Mouse (Mus musculus): Measurements from ENCODE around the gene Gm20604.

Gm20604 gene

DNA sequence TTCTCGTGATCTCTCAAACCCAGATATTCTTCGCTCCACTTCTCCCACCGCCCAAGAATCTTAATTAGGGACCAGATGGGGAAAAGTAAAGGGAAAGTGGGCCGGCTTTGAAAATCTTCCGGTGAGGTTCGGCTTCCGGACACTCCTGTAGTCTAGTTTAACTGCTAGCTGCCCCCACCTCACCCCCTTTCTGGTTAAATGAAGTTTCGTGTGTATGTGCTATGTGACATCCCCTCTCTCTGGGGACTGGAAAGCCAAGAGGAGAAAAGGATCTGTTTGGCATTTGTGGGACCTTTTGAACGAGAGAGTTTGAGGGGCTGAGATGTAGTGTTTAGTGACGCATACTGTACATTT is at the start of gene Gm20604:
Gene Gm20604 (minus strand): TSS at position 270 of the 354 bp plus-strand sequence.
- DNase-seq, result no peak

DNA sequence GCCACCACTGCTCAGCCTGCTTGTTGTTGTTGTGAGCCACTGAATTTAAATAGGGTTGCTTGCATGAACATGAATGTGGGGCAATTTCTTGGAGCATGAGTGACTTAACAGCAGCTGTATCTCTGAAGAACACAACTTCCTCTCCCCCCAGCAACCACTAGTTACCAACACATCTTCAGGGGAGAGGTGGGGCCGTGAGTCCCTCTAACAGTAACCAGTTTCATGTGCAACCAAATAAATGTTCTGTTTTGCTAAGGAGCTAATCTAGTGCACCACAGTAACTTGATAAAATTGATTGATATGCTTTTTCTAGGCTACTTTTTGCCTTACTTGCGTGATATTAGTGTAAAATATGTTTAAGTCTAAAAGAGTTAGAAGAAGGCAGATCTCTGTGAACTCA is 41.1 kb upstream of the Gm20604 start:
- DNase-seq, result no peak

DNA sequence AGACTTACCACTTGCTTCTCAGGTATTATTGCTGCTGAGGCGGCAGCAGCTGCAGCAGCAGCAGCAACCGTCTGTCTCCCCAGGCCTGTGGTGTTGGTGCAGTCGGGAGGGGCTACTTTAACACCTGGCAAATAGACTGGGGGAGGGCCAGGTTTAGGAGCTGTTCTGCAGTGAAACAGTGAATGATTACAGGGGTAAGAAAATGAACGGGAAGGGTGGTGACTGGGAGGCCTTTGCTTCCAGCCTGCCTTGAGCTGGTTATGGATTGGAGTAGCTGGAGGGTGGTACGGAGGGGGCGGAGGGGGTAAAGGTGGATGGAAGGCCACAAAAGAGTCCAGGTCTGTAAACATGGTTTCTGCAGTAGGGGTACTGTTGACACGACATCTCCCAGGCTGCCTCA is 29.5 kb upstream of the Gm20604 start:
- no peak for DNase-seq

DNA sequence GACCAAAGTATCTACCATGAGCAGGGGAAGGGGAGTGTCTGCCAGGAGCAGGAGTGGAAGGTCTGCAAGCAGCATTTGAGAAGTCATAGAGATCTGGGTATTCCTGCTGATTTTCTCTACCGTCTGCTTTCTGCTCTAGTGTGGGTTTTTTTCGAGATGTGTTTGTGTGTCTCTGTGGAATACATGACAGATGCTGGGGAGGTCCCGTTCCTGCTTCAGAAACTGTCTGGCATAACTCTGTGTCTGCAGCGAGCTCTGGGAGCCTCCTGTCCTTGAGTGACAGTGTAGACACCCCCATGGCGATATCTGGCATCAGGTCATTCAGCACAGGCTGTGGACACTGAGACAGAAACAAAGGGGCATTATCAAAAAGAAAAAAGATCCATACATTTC is 27.1 kb upstream of the Gm20604 start:
- DNase-seq, result no peak

DNA sequence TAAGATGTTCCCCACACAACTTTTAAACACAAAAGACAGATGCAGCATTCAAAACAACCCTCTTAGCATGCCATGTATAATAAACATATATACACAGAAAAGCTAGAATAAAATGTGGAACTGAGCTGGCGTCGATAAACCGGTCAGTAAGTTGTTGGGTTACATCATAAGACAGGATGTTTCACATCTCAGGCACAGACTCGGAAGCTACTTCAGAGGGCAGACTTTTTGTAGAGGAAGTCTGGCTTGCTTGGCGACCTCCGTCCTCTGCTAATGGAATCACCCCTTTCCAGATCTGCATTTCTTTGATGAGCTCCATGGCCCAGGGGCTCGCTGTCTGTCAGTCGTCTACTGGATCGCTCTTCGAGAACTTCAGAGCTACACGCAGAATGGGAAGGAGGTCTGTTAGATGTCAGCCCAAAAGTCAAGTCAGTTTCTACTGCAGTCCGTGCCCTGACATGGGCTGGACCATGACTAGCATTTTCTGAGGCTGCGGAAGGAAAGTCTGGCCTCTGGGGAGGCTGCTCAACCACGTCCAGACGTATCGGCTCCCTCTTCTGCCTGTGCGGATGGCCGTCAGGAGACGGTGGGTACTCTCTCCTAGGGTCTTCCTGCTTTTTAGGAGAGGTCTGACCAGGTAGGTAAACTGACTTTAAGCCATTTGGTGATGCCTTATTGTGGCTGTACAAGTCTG is 26.6 kb upstream of the Gm20604 start:
- no peak for DNase-seq

DNA sequence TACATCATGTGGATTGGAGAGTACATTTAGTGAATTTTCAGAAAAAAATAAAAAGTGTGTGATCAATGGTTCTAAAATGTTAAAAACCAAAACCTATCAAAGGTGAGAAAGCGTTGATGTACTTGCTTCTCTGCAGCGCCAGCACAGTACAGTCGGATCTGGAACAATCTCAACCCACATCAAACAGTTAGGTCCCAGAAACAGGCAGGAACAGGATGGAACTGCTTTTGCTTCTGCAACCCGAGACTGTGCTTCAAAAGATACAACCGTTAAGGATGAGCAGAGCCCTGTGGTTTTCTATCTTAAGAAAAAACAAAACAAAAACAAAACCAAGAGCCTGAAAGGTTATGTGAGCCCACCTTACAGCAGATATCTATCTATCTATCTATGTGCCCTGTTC is 24.4 kb upstream of the Gm20604 start:
- DNase-seq, result no peak

DNA sequence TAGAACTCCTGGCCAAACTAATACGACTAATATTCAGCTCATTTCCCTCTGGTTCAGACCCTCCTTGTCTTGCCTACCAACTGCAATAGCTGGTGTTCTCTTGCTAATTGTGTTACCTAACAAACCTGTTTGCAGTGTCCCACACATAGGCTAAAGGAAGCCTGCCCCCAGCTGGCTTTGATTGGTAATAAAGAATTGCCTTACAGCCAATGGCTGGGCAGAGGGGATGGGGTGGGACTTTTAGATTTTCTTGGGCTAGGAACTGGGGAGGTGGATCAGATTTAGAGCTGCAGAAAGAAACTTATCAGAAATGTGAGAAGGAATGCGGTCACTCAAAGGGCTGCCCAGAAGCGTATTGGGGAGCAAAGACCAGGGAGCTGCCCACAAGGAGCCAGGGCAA is 21.0 kb upstream of the Gm20604 start:
- DNase-seq, result no peak

DNA sequence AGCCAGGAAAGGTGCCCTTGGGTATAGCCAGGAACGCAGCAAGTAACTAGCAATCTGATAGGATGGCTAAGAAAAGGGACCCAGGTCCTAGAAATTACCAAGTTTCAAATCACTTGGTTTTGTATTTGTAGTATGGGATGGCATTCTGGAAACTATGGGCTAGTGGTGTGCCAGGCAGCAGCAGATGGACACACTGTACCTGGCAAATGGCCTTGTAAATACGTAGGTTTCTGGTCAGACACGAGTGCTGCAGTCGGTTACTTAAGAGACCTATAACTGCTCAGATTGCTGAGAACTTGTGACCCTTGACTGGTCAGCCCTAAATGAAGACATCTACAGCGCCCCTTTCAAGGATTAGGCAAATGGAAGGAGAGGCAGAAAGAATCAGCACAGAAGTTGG is 19.7 kb upstream of the Gm20604 start:
- no peak for DNase-seq

DNA sequence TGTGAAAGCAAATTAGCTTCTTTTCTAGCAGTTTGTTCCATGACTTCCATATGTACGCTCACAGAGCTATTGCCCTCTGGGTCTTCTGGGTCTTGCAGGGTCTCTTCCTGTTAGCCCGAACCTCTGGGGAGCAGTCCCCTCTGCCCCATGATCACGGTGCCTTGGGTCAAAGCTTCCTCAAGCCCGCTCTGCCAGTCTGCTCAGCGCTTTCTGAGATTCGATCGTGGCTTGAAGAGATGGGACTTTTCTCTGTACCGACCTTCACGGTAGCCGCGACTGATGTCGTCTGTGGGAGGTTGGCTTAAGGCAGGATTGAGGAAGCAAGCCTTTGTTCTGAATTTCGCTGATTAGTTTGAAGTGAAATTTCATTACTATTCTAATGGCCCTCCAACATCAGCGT is 17.6 kb upstream of the Gm20604 start:
- no peak for DNase-seq

DNA sequence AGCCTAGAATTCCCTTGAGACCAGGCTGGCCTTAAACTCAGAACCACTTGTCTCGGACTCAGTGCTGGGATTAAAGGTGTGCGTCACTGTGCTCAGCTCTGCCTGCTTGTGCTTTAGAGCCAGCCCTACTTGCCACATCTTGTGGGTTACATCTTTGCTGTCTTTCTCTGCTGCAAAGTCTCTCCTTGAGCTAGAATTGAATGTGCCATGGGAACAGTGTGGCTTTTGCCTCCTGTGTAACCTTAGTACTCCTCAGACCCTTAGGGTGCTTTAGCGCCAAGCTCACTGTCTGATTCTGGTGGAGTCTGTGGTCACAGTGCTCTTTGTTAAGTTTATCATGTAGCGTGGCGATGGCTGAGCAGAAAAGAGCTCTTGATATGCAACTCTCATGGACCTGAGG is 14.2 kb upstream of the Gm20604 start:
- DNase-seq, result no peak

DNA sequence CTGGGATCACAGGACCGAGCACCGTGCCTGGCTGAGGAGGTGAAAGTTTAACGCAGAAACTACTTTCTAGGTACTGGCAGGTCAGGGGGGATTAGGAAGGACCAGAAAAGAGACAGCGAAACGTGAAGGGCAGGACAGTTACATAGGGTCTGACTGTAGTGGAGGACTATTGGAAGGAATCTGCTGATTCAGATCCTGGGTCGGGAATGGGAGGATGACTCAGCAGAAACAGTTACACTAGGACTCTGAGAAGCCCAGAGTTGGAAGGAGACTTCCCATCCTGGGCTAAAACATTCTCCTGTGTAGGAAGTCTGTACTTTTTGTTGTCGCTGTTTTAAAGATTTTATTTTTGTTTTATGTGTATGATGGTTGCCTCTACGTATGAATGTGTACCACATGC is 13.1 kb upstream of the Gm20604 start:
- no peak for DNase-seq

DNA sequence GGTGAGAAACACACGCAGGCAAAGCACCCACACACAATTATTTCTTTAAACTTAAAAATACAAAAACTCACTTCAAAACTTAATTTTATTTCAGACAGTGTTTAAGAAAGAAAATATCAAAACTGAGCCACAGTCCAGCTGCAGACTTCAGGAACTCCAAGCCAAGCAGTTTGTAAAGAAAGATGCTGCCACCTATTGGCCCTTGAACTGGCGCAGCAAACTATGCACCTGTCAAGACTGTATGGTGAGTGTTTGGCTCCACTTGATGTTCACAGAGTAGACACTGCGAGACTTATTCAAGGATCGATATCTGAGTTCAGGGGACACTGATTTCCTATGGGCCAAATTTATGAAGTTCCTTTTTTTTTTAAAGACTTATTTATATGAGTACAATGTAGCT is 10.5 kb upstream of the Gm20604 start:
- no peak for DNase-seq

DNA sequence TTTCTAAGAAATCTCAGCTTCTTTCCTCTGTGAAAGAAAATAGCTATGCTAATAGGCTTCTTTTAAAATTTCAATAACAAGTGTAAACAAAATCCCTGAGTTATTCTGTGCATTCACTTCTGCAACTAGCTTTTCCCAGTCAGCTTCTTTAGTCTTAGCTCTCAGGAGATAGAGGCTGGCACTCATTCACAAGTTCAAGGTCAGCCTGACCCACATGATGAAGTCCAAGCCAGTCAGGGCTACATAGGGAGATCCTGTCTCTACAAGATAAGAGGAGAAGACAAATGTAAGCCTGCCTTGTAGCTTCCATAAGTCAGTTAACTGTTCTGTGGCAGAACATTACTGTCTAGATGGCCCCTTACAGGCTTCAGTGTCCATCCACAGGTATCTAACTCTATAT is 5.2 kb upstream of the Gm20604 start:
- DNase-seq, result no peak

DNA sequence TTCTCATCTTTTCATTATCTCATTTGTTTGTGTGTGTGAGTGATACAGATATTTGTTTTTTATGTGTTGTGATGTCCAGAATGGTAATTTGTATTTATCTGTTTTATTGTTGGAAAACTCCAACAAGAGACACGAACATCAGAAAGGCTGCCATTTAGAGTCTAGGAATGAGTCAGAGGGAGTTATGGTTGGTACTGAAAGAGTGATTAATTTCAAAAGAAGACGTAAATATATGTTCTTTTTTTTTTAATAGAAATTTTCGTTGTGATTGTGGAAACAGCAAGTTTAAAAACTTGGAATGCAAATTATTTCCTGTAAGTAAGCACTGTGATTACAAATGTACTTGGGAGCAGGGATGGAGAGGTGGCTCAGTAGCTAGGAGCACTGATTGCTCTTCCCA is 3.2 kb upstream of the Gm20604 start:
- DNase-seq, result no peak

DNA sequence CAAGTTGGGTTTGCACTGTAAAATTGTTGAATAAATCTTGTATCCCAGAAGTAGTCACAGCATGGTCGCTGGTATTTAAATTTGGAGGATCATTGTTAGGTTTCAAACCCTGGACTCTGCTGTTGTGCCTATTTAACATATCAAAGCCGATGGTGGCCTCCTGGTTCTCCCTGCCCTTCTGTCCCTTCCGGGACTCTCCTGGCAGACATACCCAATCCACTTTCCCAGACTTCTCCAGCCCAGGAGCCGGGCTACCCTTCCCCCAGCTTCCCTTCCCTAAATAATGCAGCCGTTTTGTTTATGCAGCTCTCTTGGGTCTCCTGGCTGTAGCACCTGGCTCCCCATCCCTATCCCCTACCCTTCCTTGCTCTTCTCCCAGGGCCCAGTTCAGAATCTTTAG is 464 bp upstream of the Gm20604 start:
- no peak for DNase-seq

DNA sequence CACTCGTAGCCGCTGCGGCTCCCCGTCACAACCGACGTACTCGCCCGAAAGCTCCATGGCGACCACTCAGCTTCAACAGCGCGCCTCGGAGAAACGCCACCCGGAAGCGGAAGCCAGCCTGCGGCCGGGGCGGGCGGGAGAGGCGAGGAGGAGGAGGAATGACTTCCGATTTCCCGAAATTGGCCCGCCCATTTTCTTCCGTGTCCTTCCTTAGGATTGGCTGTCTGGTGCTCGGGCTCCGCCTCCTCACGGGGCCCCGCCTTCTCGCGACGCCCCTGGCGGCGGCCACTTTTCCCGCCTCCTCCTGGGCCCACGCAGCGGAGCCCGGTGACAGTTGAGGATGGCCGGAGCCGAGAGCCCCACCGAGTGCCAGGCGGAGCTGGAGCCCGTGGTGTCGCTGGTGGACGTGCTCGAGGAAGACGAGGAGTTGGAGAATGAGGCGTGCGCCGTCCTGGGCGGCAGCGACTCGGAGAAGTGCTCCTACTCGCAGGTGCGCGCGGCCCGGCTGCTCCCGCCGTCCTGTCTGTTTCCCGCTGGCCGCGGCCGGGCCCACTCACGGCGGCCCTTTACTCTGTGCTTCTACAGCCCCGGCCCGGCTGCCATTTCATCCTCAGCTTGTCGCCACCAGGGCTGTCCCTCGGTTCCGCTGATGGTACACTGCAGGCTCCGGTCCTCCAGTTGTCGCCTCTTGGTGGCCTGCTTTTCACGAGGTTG is 626 bp downstream of the Gm20604 start, which contains the start of the genes Gm28051, Gon7 and Ubr7:
Gene Gm28051 (minus strand): TSS at position 77 of the 714 bp plus-strand sequence.
Gene Gon7 (minus strand): TSS at position 115 of the 714 bp plus-strand sequence.
Gene Ubr7 (plus strand): TSS at position 279 of the 714 bp plus-strand sequence.
- DNase-seq, result peak; percentile 96

DNA sequence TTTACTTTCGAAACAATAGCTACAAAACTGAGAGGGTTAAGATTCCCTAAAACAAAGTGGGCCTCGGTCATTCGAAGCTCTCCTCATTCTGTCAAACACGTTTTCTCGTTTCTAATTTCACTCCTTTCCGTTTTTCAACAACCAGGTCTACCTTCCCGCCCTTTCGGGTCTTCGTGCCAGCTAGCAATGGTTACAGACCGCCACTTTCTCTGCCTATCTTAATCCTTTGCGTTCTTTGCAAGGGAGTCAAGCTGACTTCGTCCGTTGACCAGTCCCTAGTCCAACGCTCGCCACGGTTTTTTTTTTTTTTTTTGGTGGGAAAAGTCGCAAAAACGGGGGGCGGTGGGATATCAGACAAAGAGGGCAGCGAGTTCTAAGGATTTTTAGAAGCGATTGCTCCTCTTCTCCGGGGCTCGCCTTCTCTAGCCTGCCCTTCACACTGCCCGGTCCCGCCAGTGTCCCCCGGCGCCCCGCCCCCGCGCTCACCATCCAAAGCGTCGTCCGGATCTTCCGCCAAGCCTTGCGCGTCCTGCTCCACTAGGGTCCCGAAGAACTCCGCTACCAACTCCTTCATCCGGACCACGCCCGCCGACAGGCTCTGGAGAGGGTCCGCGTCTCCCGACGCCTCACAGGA is 1.3 kb downstream of the Gm20604 start:
- no peak for DNase-seq

DNA sequence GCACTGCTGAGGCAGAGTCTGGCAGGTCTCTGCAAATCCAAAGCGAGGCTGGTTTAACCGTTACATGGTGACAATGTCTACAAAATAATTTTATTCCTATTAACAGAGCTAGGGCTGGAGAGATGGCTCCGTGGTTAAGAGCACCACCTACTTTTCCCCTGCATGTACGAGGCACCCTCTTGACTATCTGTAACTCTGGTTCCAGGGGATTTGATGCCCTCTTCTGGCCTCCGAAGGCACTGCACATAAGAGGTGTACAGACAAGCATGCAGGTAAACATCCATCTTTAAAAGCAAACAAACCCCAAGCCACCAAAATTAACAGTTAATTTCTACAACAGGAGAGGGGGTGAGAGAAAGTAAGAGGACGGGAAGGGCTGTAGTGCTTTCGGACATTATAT is 2.2 kb downstream of the Gm20604 start:
- peak; percentile 27 for DNase-seq

DNA sequence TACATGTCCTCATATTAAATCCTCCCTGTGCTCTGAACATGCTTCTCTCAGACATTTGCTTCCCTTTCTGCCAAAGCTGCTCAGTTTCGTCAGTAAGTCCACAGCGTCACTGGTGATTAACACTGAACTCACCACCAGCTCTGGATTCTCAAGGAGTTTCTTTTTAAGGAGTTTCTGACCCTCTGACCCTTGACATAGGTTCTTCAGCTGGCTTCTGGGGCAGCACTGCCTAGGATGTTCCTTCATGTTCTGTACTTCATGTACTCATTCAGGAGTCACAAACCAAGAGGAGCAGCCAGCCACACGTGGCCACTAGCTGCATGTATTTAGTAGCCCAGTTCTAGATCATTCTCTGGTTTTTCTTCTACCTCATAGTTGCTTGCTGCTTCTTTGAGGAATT is 10.2 kb downstream of the Gm20604 start:
- DNase-seq, result no peak

DNA sequence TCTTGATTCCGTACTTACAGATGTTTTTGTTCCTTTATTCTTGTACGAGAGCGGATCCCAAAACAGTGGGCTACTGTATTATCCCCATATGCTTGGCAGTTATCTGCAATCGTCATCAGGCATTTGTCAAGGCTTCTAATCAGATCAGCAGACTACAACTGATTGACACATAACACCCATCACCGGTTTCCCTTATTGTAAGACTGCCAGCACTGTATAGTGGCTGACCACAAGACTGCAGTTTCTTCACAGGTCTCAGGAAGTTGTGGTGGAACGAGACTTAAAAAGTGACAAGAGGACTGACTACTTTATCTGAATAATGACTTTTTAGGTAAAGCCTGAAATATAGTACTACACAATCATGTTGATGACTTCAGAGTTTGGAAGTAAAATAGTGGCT is 13.6 kb downstream of the Gm20604 start:
- no peak for DNase-seq

DNA sequence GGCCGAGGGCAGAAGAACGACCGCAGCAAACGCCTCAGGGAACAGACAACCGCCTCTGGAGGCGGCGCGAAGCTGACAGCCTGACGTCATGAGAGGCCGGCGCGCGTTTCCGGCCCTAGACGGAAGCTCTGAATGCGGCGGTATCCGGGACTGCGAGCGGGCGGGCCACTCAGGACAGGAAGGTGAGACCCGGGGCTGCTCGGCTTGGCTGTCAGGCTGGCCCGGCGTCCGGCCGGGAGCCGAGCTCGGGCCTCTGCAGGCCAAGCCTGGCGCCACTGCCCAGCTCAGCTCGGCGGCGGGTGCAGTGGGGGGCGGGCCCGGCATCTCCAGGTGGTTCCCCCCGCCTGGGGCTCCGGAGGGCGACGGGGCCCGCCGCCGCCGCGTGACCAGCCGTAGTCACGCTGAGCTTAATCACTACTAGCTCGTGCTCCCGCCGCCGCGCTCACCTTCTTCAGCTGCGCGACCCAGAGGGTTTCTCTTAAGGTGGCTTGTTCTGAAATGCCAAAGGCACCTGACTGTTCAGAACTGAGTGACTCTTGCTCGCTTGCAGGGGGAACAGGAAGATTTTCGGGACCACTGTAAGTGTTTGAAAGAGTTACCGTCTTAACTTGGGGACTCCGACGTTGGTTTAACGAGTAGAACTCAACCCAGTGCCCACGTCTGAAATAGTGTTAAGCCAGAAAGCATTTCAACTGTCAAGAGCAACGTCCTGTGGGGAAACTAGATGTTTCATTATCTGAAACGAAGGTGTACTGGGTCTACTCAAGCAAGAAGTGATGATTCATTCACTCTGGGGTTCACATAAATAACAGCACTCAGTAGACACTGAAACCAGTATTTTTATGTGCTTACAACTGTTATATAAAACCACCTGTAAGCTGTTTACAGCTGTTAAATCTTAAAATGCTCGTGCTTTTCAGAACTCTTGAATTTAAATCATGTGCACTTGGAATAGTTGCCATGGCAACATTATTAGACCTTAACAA is 14.6 kb downstream of the Gm20604 start, which contains the start of the genes Moap1 and Tmem251:
Gene Moap1 (minus strand): TSS at position 73 of the 986 bp plus-strand sequence.
Gene Tmem251 (plus strand): TSS at position 174 of the 986 bp plus-strand sequence.
- DNase-seq, result peak; percentile 91

DNA sequence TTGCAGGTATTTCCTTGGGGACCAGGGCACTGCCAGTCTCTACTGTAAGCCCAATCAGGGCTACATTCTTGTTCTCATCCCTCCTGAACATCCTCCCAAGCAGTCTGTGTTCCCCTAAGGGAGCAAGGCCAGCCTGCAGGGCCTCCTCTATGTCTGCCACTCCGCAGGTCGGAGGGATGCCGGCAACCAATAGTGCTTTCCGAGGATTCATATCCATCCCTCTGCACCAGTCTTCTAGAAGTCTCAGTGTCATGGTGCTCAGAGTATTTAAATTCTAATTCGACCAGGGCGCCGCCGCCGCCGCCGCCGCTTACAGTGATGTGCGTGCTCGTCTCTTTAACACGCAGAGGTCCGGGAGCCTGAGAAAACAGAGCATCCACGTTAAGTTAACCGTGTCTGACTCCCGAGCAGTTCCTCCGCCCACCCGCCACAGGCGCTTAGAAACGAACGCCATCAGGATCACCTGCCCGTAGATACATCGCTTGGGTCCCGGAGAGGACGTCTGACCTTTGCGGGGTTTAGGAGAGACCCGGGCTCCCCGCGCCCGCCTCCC is 15.4 kb downstream of the Gm20604 start:
- no peak for DNase-seq
